Mouse (Mus musculus) cerebellum, adult 9-10 months (tissue): ENCODE measurements at regions not wholly inside any gene's neighbourhood (a gene's known extent, or its start where the extent isn't known, plus 50 kb on each side); places are given as distances from the start of the nearest gene placed in this dataset.

Experiments
- DNase-seq: peaks from one replicate; pipeline ENCODE4 v3.0.0; 2022

- no peak for DNase-seq
These were observed 3131.6 kb upstream of the Lrrc6 start for GRCm38 (mm10) chr15:69632306-69632705.

- DNase-seq: no peak
These were observed 3117.3 kb upstream of the Lrrc6 start for GRCm38 (mm10) chr15:69617998-69618397.

- DNase-seq: no peak
These were observed 3113.3 kb upstream of the Lrrc6 start for GRCm38 (mm10) chr15:69614048-69614447.

GRCm38 (mm10) chr15:69591219-69592006 is 3090.7 kb upstream of the Lrrc6 start:
- DNase-seq: no peak

- DNase-seq: no peak
These were observed 3087.4 kb upstream of the Lrrc6 start for GRCm38 (mm10) chr15:69588084-69588483.

- no peak for DNase-seq
These were observed 3076.0 kb upstream of the Lrrc6 start for GRCm38 (mm10) chr15:69576742-69577141.

- peak; percentile 2 for DNase-seq
These were observed 3075.0 kb upstream of the Lrrc6 start for GRCm38 (mm10) chr15:69575611-69576153.

GRCm38 (mm10) chr15:69554171-69554570 is 3053.5 kb upstream of the Lrrc6 start:
- DNase-seq: no peak

- no peak for DNase-seq
These were observed 3051.4 kb upstream of the Lrrc6 start for GRCm38 (mm10) chr15:69552062-69552628.

- DNase-seq: no peak
These were observed 3050.3 kb upstream of the Lrrc6 start for GRCm38 (mm10) chr15:69551012-69551411.

GRCm38 (mm10) chr15:69526441-69527094 is 3025.9 kb upstream of the Lrrc6 start:
- DNase-seq: no peak

GRCm38 (mm10) chr15:69484421-69485074 is 2983.8 kb upstream of the Lrrc6 start:
- no peak for DNase-seq

- DNase-seq: no peak
These were observed 2982.4 kb upstream of the Lrrc6 start for GRCm38 (mm10) chr15:69483096-69483495.

GRCm38 (mm10) chr15:69481087-69481486 is 2980.4 kb upstream of the Lrrc6 start:
- no peak for DNase-seq

GRCm38 (mm10) chr15:69477050-69477449 is 2976.3 kb upstream of the Lrrc6 start:
- DNase-seq: no peak

GRCm38 (mm10) chr15:69469566-69469965 is 2968.9 kb upstream of the Lrrc6 start:
- no peak for DNase-seq

GRCm38 (mm10) chr15:69460581-69461194 is 2960.0 kb upstream of the Lrrc6 start:
- DNase-seq: no peak

- no peak for DNase-seq
These were observed 2956.8 kb upstream of the Lrrc6 start for GRCm38 (mm10) chr15:69457473-69457872.

- no peak for DNase-seq
These were observed 2955.6 kb upstream of the Lrrc6 start for GRCm38 (mm10) chr15:69456191-69456770.

GRCm38 (mm10) chr15:69441008-69441407 is 2940.3 kb upstream of the Lrrc6 start:
- DNase-seq: no peak

- no peak for DNase-seq
These were observed 2912.9 kb upstream of the Lrrc6 start for GRCm38 (mm10) chr15:69413531-69414011.

GRCm38 (mm10) chr15:69389575-69389974 is 2888.9 kb upstream of the Lrrc6 start:
- DNase-seq: no peak
